Mouse (Mus musculus) testis, postnatal 14 days (tissue): ENCODE data around the gene Tsacc.
"Not testable (repeated sequence)": the region's sequence is repeated elsewhere in the genome, so short reads cannot be mapped to it uniquely, and the experiment has no call there.

Experiments
- DNase-seq: peaks from one replicate; pipeline ENCODE4 v3.0.0; 2021; ENCODE audit warnings: low spot score

The Tsacc gene

DNA sequence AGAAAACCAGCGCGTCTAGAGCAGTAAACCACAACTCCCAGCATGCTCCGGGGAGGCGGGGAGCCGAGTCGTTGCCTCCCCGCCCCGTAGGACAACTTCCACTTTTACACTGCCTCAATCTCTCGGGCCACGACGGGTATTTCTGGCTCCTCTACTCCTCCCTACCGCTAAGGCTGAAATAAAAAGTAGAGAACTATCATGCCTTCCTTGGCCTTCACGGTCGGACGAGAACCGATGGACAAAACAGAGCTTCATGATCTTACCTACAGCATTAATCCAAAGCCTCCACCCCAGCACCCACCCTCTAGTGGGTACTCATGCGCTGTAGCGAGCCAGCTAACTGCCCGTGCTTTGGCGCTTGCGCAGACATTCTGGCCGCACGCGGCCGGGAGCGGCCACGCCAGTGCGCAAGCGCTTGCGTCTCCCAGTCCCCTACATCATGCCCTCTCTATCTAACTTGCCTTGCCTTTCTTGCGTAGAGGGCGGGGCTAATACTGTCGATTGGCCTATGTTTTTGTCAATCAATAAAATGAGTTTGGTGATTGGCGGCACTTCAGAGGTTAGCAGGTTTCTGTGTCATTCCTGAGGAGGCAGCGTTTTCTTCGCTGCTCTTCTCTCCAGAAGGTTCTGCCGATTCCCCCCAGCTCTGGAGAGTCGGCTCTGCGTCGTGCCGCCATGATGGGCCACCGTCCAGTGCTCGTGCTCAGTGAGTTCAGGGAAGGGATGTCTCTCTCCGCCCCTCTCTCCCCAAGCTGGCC lies at the start of gene Tsacc, which contains the start of gene Cct3:
TSS of gene Tsacc (minus strand) at position 439 of the 758 bp plus-strand sequence.
TSS of gene Cct3 (plus strand) at position 556 of the 758 bp plus-strand sequence.
- DNase-seq = peak; percentile 98

DNA sequence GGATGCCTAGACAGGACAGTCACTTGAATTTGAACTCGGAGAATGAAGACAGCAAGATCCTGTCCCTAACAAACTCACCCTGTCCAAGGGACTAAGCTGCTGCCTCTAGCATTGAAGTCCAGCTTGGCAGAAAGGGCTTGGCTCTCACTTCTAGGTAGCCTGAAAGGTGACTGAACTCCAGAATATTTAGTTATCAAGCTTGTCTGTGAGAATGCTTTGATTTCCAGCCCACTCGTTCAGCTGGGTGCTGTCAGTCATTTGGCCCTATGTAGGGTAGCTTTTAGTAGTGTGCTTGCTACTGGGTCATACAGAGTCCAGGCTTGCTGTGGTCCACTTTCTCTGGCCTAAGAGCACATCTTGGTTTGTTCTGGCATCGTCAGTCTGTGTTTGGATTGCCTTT lies 42.2 kb upstream of the Tsacc start:
- no peak for DNase-seq

DNA sequence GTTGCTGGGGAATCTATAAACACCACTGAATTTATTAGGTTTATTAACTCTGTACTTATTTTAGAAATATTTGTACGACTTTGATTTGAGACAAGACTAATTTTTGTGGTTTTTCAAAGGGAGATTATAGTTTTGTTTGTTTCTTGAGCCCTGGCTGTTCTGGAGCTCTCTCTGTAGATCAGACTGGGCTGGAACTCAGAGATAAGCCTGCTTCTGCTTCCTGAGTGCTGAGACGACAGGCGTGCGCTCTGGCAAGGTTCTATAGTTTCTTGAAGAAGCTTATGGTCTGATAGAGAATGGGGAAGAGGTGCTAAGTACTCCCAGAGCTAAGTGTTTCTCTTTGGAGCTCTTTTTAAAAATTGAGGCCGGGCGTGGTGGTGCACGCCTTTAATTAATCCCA lies 41.5 kb upstream of the Tsacc start:
- DNase-seq = no peak

DNA sequence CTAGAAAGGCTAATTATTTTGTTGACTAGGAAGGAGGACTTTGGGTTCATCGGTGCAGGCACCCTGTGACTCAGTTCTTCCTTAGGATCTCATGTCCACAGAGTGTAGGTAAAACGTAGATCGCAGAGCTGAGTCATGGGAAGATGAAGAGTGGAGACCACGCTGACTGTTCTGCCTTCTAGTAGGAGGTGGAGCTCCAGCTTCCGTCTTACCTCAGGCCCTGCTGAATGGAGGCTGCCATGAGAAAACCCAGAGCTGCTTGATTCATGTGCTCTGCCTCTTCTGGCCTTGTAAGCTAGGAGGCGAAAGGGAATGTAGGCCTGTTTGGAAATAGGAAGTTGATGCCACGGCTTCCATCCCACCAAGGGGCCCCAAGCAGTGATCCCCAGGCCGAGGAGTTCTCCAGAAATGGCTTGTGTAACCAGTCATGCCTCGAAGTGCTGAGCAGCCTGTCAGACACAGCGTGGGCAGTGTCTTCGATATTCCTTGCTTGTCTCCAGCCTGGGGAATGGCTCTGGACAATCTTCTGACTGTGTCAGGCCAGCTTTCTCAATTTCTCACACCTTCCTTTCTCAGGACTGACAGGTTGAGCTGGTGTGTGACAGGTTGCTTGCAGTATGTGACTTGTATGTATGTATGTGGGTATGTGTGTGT lies 40.7 kb upstream of the Tsacc start:
- no peak for DNase-seq

DNA sequence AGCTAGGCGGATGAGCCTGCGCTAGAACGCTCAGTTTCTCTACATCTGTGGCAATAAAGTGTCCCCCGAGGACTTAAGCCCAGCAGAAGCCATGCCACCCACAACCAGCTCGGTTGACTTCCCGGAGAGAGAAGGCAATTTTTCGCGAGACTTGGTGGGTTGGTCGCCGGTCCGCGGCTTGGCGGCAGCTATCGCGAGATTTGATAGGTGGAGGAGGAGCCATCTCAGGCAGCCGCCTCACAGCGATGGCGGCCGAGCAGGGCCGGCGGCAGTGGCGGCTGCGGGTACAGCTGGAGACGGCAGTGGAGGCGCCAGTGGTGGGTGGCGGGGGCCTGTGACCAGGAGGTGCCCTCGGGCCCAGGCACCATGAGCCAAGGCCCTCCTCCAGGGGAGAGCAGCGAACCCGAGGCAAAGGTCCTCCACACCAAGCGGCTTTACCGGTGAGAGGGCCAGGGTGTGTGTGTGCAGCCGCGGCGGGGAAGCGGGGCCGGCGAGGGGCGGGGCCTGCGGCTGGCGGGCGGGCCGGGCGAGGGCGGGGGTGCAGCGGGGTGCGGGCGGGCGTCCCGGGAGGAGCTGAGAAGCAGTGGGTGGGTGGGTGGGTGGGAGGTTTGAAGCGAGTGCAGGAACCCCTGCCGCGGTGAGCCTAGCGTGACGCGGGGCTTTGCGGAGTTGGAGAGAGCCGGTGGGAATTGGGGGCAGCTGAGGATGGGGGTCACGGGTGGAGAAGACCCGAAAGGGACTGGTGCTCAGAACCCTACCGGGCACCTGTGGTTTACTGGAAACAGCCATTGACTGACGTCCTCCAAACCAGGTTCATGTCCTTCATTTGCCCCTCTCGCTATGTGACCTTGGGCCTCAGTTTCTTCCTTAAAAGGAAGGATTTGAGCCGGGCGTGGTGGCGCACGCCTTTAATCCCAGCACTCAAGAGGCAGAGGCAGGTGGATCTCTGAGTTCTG lies 39.5 kb upstream of the Tsacc start, which contains the start of the genes Tmem79 and Smg5:
TSS of gene Tmem79 (minus strand) at position 91 of the 956 bp plus-strand sequence.
TSS of gene Smg5 (plus strand) at position 203 of the 956 bp plus-strand sequence.
- peak; percentile 96 for DNase-seq

DNA sequence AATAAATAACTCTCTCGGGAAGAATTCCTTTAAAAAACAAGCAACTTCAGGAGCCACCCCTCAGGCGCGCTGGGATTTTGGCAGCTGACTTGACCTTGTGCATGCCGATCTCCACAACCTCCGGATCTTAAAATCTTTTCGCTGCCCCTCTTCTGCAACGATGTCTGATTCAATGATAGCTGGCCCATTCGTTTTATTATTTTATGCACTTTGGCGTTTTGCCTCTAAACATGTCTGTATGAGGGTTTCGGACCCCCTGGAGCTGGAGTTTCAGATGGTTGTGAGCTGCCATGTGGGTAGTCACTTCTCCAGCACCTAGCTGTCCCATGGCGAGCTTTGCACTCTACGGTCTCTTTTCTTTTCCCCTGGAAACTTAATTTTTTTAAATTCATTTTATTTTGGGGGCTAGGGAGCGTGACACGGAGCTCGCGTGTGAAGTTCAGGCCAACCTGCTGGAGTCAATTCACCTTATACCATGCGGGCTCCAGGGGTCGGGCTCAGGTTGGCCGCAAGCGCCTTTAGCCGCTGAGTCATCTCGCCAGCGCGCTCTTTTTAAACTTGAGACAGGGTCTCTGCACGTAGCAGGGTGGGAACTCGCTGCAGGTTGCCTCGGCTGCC lies 38.7 kb upstream of the Tsacc start:
- DNase-seq = no peak

DNA sequence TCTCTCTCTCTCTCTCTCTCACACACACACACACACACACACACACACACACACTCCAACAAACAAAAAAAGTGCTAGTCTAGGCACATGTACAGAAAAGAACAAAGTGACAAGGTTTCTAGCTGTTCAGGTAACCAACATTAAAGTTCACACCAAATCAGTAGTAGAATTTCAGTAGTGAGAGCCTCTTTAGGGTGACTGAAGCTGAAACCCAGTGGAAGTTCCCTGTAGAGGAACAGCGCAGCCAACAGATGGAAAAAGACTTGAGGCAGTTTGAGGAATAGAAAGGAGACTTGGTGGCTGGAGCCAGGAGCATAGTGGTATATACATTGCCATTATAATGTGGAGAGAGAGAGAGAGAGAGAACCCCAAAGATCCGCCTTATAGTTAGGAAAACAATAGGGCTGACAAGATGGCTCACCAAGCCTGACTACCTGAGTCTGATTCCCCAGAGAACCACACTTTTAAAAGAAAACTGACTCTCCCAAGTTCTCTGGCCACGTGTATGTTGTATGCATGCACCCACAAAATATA lies 38.2 kb upstream of the Tsacc start:
- no peak for DNase-seq

DNA sequence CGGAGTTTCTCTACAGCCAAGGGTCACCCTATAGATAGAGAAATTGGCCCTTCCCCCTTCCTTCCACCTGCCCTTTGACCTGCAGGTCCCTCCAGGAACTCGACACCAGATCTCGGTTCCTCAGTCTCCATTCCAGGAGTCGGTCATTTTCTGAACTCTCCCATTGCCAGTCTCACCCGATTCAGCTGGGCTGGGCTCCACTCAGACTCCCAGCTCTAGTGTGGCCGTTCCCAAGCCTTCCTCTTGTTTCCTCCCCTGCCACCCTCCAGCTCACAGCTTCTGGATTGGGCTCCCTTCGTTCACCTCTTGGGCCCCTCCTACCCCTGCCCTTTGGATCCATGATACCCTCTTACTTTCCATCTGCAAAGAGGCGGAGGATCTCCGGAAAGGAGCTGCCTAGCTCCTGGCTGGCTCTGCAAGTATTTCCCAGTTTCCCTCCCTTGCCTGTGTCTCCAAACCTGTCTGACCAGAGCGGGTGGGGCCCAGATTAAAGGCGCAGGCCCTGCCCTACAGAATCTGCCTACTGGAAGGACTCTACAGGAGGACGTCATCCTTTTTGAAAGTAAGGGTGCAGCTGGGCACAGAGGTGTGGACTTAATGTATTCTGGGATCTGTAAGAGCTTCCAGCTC lies 37.3 kb upstream of the Tsacc start:
- no peak for DNase-seq

DNA sequence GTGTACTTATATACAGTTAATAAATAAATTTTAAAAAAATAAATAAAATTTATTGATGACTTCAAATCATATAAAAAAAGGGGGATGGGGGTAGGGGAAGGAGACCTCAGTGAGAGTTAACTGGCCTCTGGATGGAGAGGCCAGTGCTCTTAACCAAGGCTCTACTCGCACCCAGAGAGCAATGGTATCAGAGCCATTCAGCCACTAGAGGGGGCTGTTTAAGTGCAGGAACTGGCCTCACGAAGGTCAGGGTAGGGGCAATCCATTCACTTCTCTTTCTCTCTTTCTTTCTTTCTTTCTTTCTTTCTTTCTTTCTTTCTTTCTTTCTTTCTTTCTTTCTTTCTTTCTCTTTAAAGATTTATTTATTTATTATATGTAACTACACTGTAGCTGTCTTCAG lies 34.5 kb upstream of the Tsacc start:
- no peak for DNase-seq

DNA sequence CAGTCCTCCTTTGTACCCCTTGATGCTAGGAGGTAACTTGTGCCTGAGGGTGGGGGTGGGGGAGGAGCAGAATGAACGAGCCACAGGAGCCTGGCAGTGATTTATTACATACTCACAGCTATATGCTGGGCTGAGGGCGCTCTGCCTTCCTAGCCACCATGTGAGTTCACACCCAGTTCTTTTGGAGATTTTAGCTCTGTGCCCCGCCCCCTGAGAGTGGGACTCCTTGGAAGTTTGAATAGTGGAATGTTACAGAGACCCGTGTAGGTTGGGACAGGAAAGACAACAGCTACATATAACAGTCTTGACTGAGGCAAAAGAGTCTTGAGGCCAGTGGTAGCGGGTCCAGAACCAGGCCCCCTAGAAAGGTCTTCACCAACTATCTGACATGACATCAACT lies 32.2 kb upstream of the Tsacc start:
- DNase-seq = no peak

DNA sequence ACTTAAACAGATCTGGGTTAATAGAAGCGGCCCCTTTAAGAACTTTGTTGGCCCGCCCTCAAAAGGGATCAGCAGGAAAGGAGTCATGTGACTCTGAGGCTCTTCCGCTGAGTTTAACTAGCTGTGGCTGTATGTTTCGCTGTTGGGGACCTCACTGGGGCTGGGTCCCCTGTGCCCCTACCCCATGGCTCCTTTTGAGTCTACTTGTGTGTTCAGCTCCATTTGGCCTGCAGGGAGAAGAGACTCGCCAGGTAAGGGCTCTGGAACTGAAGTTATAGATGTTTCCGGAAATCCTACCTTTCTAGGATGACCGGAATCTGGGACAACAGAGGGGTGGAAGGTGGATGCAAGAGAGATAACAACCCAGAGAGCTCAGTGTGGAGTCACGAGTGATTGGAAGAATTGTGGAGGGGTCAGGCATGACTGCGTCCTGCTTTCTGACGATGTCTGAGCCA lies 28.2 kb upstream of the Tsacc start, which contains the start of gene Glmp:
TSS of gene Glmp (plus strand) at position 73 of the 455 bp plus-strand sequence.
- DNase-seq = peak; percentile 17

DNA sequence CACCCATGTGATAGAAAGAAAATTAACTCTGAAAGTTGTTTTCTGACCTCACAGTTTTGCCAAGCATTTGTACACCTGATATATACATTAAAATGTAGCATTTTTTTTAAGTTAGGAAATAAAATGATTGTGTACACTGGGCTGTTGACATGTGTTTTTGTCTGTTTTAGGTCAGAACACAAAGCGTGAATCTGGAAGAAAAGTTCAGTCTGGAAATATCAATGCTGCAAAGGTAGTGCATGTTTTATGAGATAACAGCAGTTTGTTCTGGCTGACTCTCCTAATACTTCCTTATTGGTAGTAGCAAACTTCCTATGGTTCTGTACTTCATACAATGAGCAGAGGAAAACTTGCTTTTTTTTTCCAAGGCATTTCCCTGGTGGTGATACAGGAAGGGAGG lies 2.4 kb upstream of the Tsacc start:
- no peak for DNase-seq

DNA sequence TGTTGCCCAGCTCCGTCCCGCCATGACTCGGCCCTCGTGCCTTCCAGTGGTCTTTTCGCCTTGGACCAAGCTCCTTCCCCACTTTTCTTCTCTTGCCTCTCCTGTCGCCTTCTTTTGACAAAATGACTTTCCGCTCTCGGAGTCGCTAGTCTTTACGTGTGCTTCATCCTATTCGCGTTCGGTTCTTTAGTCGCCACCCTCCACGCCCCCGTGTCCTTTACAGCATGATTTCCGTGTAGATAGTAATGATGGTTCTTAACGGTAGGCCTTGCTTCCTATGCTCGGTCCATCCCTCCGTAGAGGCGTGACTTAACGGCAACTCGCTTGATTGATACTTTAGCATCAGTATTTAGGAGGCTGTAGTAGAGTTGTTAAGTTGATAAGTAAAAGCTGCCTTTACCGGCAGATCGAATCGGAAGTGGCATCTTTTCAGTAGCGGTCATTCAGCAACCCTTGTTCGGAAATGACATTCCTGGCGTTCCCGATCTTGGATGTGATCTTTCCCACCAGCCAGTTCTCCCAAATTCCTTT lies 587 bp upstream of the Tsacc start:
- no peak for DNase-seq

DNA sequence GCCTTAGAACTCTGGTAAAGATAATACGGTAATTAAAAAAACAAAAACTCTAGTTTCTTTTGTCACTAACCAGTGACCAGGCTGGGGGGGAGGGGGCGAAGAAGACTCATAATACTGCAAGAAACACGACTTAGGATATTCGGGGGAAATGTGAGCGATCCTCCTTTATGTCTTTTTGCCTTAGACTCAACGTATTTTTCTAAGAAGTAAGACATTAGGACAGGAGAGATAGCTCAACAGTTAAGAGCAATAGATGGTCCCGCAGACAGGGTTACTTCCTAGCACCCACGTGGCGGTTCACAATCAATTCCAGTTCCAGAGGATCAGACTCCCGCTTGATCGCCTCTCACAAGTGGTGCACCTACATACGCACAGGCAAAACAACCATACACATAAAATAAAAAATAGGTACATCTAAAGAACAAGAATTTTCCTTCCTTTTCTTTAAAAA lies 664 bp downstream of the Tsacc start:
- no peak for DNase-seq

DNA sequence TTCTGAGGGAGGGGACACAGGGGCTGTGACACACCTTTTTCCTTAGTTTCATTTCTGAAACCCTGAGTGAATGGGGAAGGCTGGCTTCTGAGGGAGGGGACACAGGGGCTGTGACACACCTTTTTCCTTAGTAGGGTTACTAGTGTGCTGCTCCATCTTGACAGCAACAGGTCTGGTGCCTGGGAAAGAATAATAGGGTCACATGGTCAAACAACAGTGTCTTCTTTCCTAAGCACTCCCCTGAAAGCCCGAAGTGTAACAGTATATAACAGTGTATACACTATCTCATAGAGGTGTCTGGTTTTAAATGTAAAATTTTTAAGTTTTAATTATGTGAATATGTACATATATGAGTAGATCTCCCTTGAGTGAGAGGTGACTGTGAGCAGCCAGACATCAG lies 1.5 kb downstream of the Tsacc start:
- DNase-seq = not testable (repeated sequence)

DNA sequence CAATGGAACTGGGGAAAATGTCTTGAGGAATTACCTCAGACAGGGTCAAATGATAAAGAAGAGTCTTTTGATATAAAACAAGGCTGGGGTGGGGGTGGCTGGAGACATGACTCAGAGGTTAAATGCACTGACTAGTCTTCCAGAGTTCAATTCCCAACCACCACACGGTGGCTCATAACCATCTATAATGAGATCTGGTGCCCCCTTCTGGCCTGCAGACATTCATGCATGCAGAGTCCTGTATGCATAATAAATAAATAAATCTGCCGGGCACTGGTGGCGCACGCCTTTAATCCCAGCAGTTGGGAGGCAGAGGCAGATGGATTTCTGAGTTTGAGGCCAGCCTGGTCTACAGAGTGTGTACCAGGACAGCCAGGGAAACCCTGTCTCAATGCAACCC lies 4.8 kb downstream of the Tsacc start:
- DNase-seq = no peak

DNA sequence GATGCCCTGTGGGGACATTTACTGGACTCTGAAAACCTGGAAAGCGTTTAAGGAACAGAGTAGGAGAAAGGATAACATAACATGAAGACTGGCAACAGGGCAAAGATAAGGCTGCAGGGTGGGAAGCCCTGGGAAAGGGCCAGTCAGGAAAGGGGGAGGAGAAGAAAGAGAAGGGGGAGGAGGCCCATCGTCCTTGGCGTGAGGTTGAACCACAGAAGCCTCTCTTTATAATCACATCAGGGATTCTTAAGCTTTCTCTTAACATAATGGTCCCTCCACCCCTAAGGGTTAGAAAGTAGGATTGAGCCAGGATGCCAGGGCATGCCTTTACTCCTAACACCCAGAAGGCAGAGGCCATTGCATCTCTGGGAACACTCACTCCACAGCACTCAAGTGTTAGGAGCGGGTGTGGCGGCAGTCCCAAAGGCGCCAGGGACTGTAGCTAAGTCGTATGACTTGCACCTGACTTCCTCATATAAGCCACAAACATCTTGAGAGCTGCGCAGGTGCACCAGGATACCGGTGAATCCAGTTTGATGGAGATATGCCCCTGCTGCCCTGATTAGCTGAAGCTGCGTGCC lies 8.6 kb downstream of the Tsacc start:
- DNase-seq = not testable (repeated sequence)

DNA sequence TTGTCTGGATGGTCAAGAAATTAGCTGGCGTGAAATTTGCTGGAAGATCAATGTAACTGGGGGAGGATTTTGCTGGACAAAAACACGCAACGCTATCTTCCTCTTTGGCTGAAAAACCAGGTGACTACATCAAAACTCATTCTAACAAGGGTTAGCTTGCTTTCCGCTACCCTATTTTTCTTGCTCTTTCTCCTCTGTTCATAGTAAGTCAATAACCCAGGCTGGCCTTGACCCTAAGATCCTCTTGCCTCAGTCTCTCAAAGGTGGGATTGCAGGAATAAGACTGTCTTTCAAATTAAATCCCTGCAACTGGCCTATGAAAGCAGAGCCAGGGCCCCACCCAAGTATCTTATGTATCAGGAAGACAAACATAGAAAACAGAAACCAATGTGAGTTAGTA lies 9.7 kb downstream of the Tsacc start, which contains the start of gene Gm38392:
TSS of gene Gm38392 (minus strand) at position 101 of the 400 bp plus-strand sequence.
- no peak for DNase-seq

DNA sequence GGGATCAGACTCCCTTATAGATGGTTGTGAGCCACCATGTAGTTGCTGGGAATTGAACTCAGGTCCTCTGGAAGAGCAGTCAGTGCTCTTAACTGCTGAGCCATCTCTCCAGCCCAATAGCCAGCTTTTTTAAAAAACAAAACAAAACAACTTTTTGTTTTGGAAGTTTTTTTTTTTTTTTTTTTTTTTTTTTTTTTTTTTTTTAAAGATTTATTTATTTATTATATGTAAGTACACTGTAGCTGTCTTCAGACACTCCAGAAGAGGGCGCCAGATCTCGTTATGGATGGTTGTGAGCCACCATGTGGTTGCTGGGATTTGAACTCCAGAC lies 11.3 kb downstream of the Tsacc start:
- not testable (repeated sequence) for DNase-seq
